Mouse (Mus musculus): Measurements from ENCODE around the gene Tnr.

- no peak for TF ChIP-seq CTCF (conservative IDR thresholded peaks at IDR 0.05; ENCODE audit: insufficient read depth, insufficient read length, low read depth, low read length)
- TF ChIP-seq POLR2A (IDR thresholded peaks at IDR 0.05; ENCODE audit: low read depth, low read length) = no peak
These were observed 47.3 kb downstream of the Tnr start for GRCm38 (mm10) chr1:159570831-159571230.
